Mouse (Mus musculus) embryonic facial prominence, embryonic 13.5 days (tissue): Measurements from ENCODE around the gene Olfr166. TPM values are rescaled to one million over a fixed set of nuclear protein-coding genes. Genes with fewer than 3 reads are reported as not detected.
"Not testable (repeated sequence)": the region's sequence is repeated elsewhere in the genome, so short reads cannot be mapped to it uniquely, and the experiment has no call there.

Experiments used
- ATAC-seq: fragments of 200-750 bp; cut with Nextera tagmentation; 2 replicates; pipeline ENCODE4 v1.8.0; 2017; ENCODE audit warnings: low read depth; ENCODE audit not compliant: insufficient number of reproducible peaks, insufficient read depth, low FRiP score, low TSS enrichment
- H3K27ac ChIP-seq: fragments of 300-500 bp; sonication (generic); 2 replicates; pipeline ENCODE4 v1.5.1; 2015; ENCODE audit warnings: moderate library complexity, mild to moderate bottlenecking, inconsistent platforms
- H3K27me3 ChIP-seq: fragments of 300-500 bp; sonication (generic); 2 replicates; pipeline ENCODE4 v1.6.1; 2015; ENCODE audit warnings: mild to moderate bottlenecking, inconsistent platforms
- H3K36me3 ChIP-seq: fragments of 300-500 bp; sonication (generic); 2 replicates; pipeline ENCODE4 v1.6.1; 2015; ENCODE audit warnings: mild to moderate bottlenecking, inconsistent platforms
- H3K4me1 ChIP-seq: fragments of 300-500 bp; sonication (generic); 2 replicates; pipeline ENCODE4 v1.6.1; 2015; ENCODE audit warnings: inconsistent platforms
- H3K4me2 ChIP-seq: fragments of 300-500 bp; sonication (generic); 2 replicates; pipeline ENCODE4 v1.6.1; 2015; ENCODE audit warnings: moderate library complexity, mild to moderate bottlenecking, inconsistent platforms
- H3K4me3 ChIP-seq: fragments of 300-500 bp; sonication (generic); 2 replicates; pipeline ENCODE4 v1.5.1; 2015; ENCODE audit warnings: mild to moderate bottlenecking, inconsistent platforms
- H3K9ac ChIP-seq: fragments of 300-500 bp; sonication (generic); 2 replicates; pipeline ENCODE4 v1.6.1; 2015; ENCODE audit warnings: mild to moderate bottlenecking, inconsistent platforms
- H3K9me3 ChIP-seq: fragments of 300-500 bp; sonication (generic); 2 replicates; pipeline ENCODE4 v1.6.1; 2016; ENCODE audit warnings: inconsistent platforms
- WGBS: fragments of 180-500 bp; shearing (Covaris S2); methylation state at CpG from one replicate; pipeline ENCODE4 v1.1.7; 2015; ENCODE audit warnings: mixed read lengths; 5-methylcytosine and 5-hydroxymethylcytosine counted together
- polyA plus RNA-seq: library from polyadenylated mRNA; unstranded; fragments of >200 nt; fragmentation: Nextera tagmentation; extraction: Ambion mirVana; gene quantifications from 2 replicates; pipeline ENCODE4 v1.2.1, GENCODE M21; 2015

Olfr166 gene
- polyA plus RNA-seq: not detected in 2 replicates

- Histone ChIP-seq H3K36me3 (no peaks in the 10 kb centered on the region), H3K27me3 (no peaks in the 10 kb centered on the region), H3K4me1 (no peaks in the 10 kb centered on the region), H3K4me2 (no peak within 1 kb of the TSS), H3K9ac (no peak within 1 kb of the TSS), H3K9me3 (no peaks in the 10 kb centered on the region), H3K27ac (no peak within 1 kb of the TSS), H3K4me3 (no peak within 1 kb of the TSS)
- no peak for ATAC-seq
Measured at GRCm38 (mm10) chr16:19483394-19483793, at the start of gene Olfr166. TSS of gene Olfr166 (plus strand) at chr16:19483694.

GRCm38 (mm10) chr16:19458741-19459140, 24.8 kb upstream of the Olfr166 start:
- 81% methylated on average over 4 of the region's 4 CpGs for WGBS
- H3K36me3 ChIP-seq, H3K27ac ChIP-seq, H3K4me1 ChIP-seq, H3K9ac ChIP-seq, ATAC-seq, H3K4me2 ChIP-seq, H3K27me3 ChIP-seq, H3K4me3 ChIP-seq, H3K9me3 ChIP-seq: not testable (repeated sequence)

DNA sequence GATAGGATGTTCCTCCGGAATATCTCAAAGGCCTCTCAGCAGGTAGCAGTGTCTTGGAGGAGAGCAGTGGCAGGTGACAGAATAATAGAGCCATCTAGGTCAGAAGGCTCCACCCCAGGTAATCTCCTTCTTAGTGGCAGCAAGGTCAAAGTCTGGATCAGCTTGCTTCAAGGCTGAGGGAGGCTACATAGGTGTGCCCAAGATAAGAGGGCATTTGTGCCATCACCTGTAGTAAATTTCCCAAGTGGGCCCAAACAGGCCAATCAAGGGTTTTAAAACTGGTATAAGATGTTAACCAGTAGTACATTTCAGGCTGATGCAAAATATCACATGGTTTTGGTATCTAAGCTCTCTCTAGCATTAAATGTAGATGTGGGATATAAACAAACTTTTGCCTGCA, 19.1 kb upstream of the Olfr166 start:
- no peak overlapping the region for H3K27ac ChIP-seq
- no peak overlapping the region for H3K4me3 ChIP-seq
- 100% methylated on average over 1 of the region's 1 CpGs for WGBS
- H3K27me3 ChIP-seq: no peaks in the 10 kb centered on the region
- H3K4me2 ChIP-seq: no peak overlapping the region
- H3K4me1 ChIP-seq: no peaks in the 10 kb centered on the region
- H3K9me3 ChIP-seq: peaks cover 2% of the 10 kb centered on the region; the same call in 1 of the 2 replicates
- ATAC-seq: no peak
- H3K9ac ChIP-seq: no peak overlapping the region
- H3K36me3 ChIP-seq: no peaks in the 10 kb centered on the region

DNA sequence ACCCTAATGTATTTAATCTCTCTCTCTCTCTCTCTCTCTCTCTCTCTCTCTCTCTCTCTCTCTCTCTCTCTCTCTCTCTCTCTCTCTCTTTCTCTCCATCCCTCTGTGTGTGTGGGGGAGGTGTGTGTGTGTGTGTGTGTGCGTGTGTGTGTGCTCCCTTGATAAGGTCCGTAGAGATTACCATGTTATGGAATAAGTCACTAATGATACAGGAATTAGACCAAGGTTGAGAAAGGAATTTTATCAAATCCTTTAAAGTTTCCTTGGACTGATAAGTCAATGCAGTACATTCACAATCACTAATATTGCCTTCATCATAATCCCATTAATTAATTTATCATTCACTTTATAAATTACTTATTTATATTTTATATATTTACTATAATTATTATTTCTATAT, 38.7 kb downstream of the Olfr166 start, which contains the start of gene Olfr167:
TSS of gene Olfr167 (minus strand) at position 101 of the 400 bp plus-strand sequence.
- no peaks in the 10 kb centered on the region for H3K27me3 ChIP-seq
- H3K9me3 ChIP-seq: no peaks in the 10 kb centered on the region
- ATAC-seq: no peak
- WGBS: 93% methylated on average over 2 of the region's 2 CpGs
- H3K36me3 ChIP-seq: no peaks in the 10 kb centered on the region
- H3K9ac ChIP-seq: no peak within 1 kb of the TSS
- H3K27ac ChIP-seq: no peak within 1 kb of the TSS
- H3K4me1 ChIP-seq: no peaks in the 10 kb centered on the region
- no peak within 1 kb of the TSS for H3K4me2 ChIP-seq
- H3K4me3 ChIP-seq: no peak within 1 kb of the TSS

DNA sequence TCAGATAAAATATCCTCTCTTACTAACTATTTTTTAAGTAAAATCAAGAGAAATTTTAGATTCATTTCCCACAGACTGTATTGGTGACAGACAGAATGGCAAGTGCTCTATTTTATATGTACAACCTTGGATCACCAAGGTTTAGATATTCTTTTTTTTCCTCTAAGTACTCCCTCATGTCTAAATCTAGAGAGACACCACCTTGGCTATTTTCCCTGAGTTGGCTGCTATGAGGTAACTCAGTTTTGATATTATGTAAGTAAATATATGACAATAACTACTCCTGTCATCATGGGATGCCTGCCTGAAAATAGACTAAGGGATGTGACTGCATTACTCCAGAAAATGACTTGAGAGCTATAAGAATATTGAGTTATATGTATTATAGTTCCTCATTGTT, 52.0 kb downstream of the Olfr166 start, which contains the start of gene Olfr168:
TSS of gene Olfr168 (minus strand) at position 101 of the 400 bp plus-strand sequence.
- peaks cover 4% of the 10 kb centered on the region; the same call in 1 of the 2 replicates for H3K9me3 ChIP-seq
- no peaks in the 10 kb centered on the region for H3K27me3 ChIP-seq
- ATAC-seq: no peak
- H3K4me3 ChIP-seq: no peak within 1 kb of the TSS
- H3K4me1 ChIP-seq: no peaks in the 10 kb centered on the region
- H3K27ac ChIP-seq: no peak within 1 kb of the TSS
- no peak within 1 kb of the TSS for H3K4me2 ChIP-seq
- no peak within 1 kb of the TSS for H3K9ac ChIP-seq
- no peaks in the 10 kb centered on the region for H3K36me3 ChIP-seq

Other genes with a start within 250 kb of the Olfr166 start
- not detected in 2 replicates for gene Olfr164, start 169.6 kb upstream of the Olfr166 start, polyA plus RNA-seq
- not detected in 2 replicates for gene Olfr165, start 60.6 kb upstream of the Olfr166 start, polyA plus RNA-seq
- gene Olfr167, start 38.6 kb downstream of the Olfr166 start, polyA plus RNA-seq: not detected in 2 replicates
- gene Olfr168, start 51.9 kb downstream of the Olfr166 start, polyA plus RNA-seq: not detected in 2 replicates
- not detected in 2 replicates for gene Olfr169, start 88.1 kb downstream of the Olfr166 start, polyA plus RNA-seq
- gene Olfr170, start 128.2 kb downstream of the Olfr166 start, polyA plus RNA-seq: not detected in 2 replicates
- gene Olfr171, start 146.2 kb downstream of the Olfr166 start, polyA plus RNA-seq: not detected in 2 replicates
- gene Lamp3, start 222.7 kb downstream of the Olfr166 start, polyA plus RNA-seq: 0.08 and 0.18 TPM in 2 replicates